Mouse (Mus musculus): Measurements from ENCODE around the gene Fgf22.

DNA sequence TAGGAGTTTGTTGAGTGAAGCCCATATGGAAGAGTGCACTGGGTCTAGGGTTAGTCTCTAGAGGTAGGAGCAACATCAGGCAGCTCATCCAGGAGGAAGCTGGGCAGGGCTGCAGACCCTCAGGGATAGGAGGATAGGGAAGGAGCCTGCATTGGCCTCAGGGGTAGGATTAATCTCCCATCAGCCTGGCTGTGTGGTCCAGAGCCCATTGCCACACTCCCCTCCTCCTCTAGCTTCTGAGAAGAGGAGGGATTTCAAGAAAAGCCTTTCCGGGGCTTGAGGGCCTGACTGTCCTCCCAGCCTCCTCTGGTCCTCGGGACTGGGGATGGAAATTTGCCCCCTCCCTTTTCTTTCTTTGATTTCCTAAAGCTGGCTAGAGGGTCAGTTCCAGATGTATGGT lies 24.3 kb downstream of the Fgf22 start:
- TF ChIP-seq CTCF (IDR thresholded peaks at IDR 0.05) (no peak), EP300 (IDR thresholded peaks at IDR 0.05) (no peak)

Data from lung, postnatal 0 days (tissue).